8 mouse cellular contexts compared by ENCODE assay signal in the genomic region with DNA sequence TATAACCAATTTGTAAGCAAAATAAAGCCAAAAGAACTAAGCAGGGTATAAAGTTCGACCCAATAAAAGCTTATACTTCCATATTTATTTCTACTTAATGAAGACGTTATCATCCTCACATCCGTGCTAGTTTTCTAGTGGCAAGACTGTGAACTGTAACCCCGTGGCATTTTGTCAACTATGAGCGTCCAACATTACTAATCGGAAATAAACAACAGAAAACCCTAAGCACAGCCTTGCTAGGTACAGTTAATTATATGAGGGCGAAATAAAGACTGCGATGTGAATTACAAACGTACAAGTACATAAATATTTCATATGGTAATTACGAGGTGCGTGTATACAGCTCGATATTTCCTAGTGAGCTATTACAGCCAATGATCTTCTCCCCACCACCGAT.
DNase-seq lines count a peak whose midpoint lies in the region; ATAC-seq and TF ChIP-seq lines count a peak whose summit lies in the region.

No protein-coding gene starts in this region.

- H3K27me3 ChIP-seq in lung, embryonic 15.5 days: no peaks in the 10 kb centered on the region
- no peaks in the 10 kb centered on the region for H3K27me3 ChIP-seq in heart, embryonic 11.5 days (ENCODE audit: control insufficient read depth, insufficient read depth, low read length)
- no peaks in the 10 kb centered on the region for H3K27me3 ChIP-seq in limb, embryonic 15.5 days
- H3K27me3 ChIP-seq in stomach, postnatal 0 days (ENCODE audit: control insufficient read depth, insufficient read depth, low read length): no peaks in the 10 kb centered on the region

- no peak for DNase-seq in lung, postnatal 4 days
- no peak for DNase-seq in stomach, postnatal 0 days (ENCODE audit: low spot score)
- DNase-seq in thymus, postnatal 36 days: no peak
- no peak for DNase-seq in right cerebral cortex, postnatal 25 days
- no peak for DNase-seq in left cerebral cortex, postnatal 10 days (ENCODE audit: extremely low spot score in 1 of 2, low spot score in 2 of 2)

- no peak for ATAC-seq in lung, embryonic 15.5 days (ENCODE audit: borderline replicate concordance, extremely low read depth, low FRiP score, low TSS enrichment)
- no peak for ATAC-seq in heart, embryonic 11.5 days (replicated peaks; ENCODE audit: insufficient number of reproducible peaks, low FRiP score, low TSS enrichment)
- ATAC-seq in limb, embryonic 15.5 days (ENCODE audit: insufficient number of reproducible peaks, low FRiP score, low TSS enrichment, low read depth): no peak
- no peak for ATAC-seq in stomach, postnatal 0 days (ENCODE audit: low FRiP score, low TSS enrichment)

- peak overlapping the region; percentile 72 for H3K4me3 ChIP-seq in lung, embryonic 15.5 days
- H3K4me3 ChIP-seq in heart, embryonic 11.5 days (ENCODE audit: low read depth, low read length): peak overlapping the region; percentile 68
- H3K4me3 ChIP-seq in limb, embryonic 15.5 days: peak overlapping the region; percentile 66
- peak overlapping the region; percentile 78 for H3K4me3 ChIP-seq in stomach, postnatal 0 days (ENCODE audit: low read depth, low read length)

- intact Hi-C loops in left cerebral cortex, postnatal 10 days (cut with DNase I): loop anchor here (10.0 kb wide), 1 partner anchor 379 kb away; no protein-coding TSS in a partner anchor

- no peaks in the 10 kb centered on the region for H3K36me3 ChIP-seq in lung, embryonic 15.5 days
- H3K36me3 ChIP-seq in heart, embryonic 11.5 days (ENCODE audit: control insufficient read depth, insufficient read depth, low read length): no peaks in the 10 kb centered on the region
- no peaks in the 10 kb centered on the region for H3K36me3 ChIP-seq in limb, embryonic 15.5 days
- no peaks in the 10 kb centered on the region for H3K36me3 ChIP-seq in stomach, postnatal 0 days (ENCODE audit: control insufficient read depth, insufficient read depth, low read length)

- WGBS in lung, embryonic 15.5 days: 43% methylated on average over 13 of the region's 13 CpGs
- WGBS in heart, embryonic 11.5 days (ENCODE audit: insufficient replicate concordance): 38% methylated on average over 13 of the region's 13 CpGs
- 43% methylated on average over 13 of the region's 13 CpGs for WGBS in limb, embryonic 15.5 days
- WGBS in stomach, postnatal 0 days: 36% methylated on average over 13 of the region's 13 CpGs

- no peak overlapping the region for H3K9ac ChIP-seq in lung, embryonic 15.5 days
- peak overlapping the region; percentile 91 for H3K9ac ChIP-seq in heart, embryonic 11.5 days (ENCODE audit: low read depth, low read length)
- no peak overlapping the region for H3K9ac ChIP-seq in limb, embryonic 15.5 days
- no peak overlapping the region for H3K9ac ChIP-seq in stomach, postnatal 0 days (ENCODE audit: low read length)

- TF ChIP-seq EP300 in stomach, postnatal 0 days (optimal IDR thresholded peaks at IDR 0.05): no peak

- peak; percentile 43 for TF ChIP-seq CTCF in stomach, postnatal 0 days (IDR thresholded peaks at IDR 0.05; ENCODE audit: low read depth)

- peaks cover 9% of the 10 kb centered on the region; the same call in 1 of the 2 replicates for H3K4me1 ChIP-seq in lung, embryonic 15.5 days
- peaks cover 2% of the 10 kb centered on the region; the same call in 1 of the 2 replicates for H3K4me1 ChIP-seq in heart, embryonic 11.5 days (ENCODE audit: control insufficient read depth, insufficient read depth, low read length)
- peaks cover 4% of the 10 kb centered on the region; the same call in 1 of the 2 replicates for H3K4me1 ChIP-seq in limb, embryonic 15.5 days
- H3K4me1 ChIP-seq in stomach, postnatal 0 days (replicated peaks; ENCODE audit: control insufficient read depth, insufficient read depth): no peaks in the 10 kb centered on the region

- H3K27ac ChIP-seq in lung, embryonic 15.5 days: no peak overlapping the region
- peak overlapping the region; percentile 99 for H3K27ac ChIP-seq in heart, embryonic 11.5 days (ENCODE audit: low read depth, low read length)
- H3K27ac ChIP-seq in limb, embryonic 15.5 days: no peak overlapping the region
- no peak overlapping the region for H3K27ac ChIP-seq in stomach, postnatal 0 days (replicated peaks)

- peak overlapping the region; percentile 86 for H3K4me2 ChIP-seq in lung, embryonic 15.5 days
- peak overlapping the region; percentile 65 for H3K4me2 ChIP-seq in heart, embryonic 11.5 days
- peak overlapping the region; percentile 67 for H3K4me2 ChIP-seq in limb, embryonic 15.5 days
- H3K4me2 ChIP-seq in stomach, postnatal 0 days (replicated peaks; ENCODE audit: low read depth): peak overlapping the region; percentile 76

- no peaks in the 10 kb centered on the region for H3K9me3 ChIP-seq in lung, embryonic 15.5 days
- H3K9me3 ChIP-seq in heart, embryonic 11.5 days (replicated peaks; ENCODE audit: control insufficient read depth, low read length): no peaks in the 10 kb centered on the region
- H3K9me3 ChIP-seq in limb, embryonic 15.5 days: no peaks in the 10 kb centered on the region
- no peaks in the 10 kb centered on the region for H3K9me3 ChIP-seq in stomach, postnatal 0 days (ENCODE audit: control insufficient read depth, low read length)
